Mouse (Mus musculus) forebrain, embryonic 16.5 days (tissue): ENCODE measurements at regions not wholly inside any gene's neighbourhood (a gene's known extent, or its start where the extent isn't known, plus 50 kb on each side); places are given as distances from the start of the nearest gene placed in this dataset.
A peak's percentile ranks its signal among the peaks of the same experiment; 100 is the strongest.

Experiments
- ATAC-seq: fragments of 200-750 bp; cut with Nextera tagmentation; 2 replicates; pipeline ENCODE4 v1.8.0; 2017; ENCODE audit warnings: mild to moderate bottlenecking, moderate library complexity
- H3K27ac ChIP-seq: fragments of 300-500 bp; sonication (generic); 2 replicates; pipeline ENCODE4 v1.5.1; 2014; ENCODE audit warnings: low read length, control low read depth
- H3K27me3 ChIP-seq: fragments of 300-500 bp; sonication (generic); replicated peaks from 2 replicates; pipeline ENCODE4 v1.6.1; 2014; ENCODE audit warnings: low read length; ENCODE audit not compliant: control insufficient read depth, insufficient read depth
- H3K36me3 ChIP-seq: fragments of 300-500 bp; sonication (generic); 2 replicates; pipeline ENCODE4 v1.6.1; 2014; ENCODE audit not compliant: control insufficient read depth, insufficient read depth
- H3K4me1 ChIP-seq: fragments of 300-500 bp; sonication (generic); replicated peaks from 2 replicates; pipeline ENCODE4 v1.6.1; 2014; ENCODE audit warnings: low read length; ENCODE audit not compliant: control insufficient read depth, insufficient read depth
- H3K4me2 ChIP-seq: fragments of 300-500 bp; sonication (generic); 2 replicates; pipeline ENCODE4 v1.6.1; 2014; ENCODE audit warnings: mild to moderate bottlenecking, low read length, control low read depth
- H3K4me3 ChIP-seq: fragments of 300-500 bp; sonication (generic); replicated peaks from 2 replicates; pipeline ENCODE4 v1.5.1; 2014; ENCODE audit warnings: mild to moderate bottlenecking, low read length, control low read depth
- H3K9ac ChIP-seq: fragments of 300-500 bp; sonication (generic); replicated peaks from 2 replicates; pipeline ENCODE4 v1.6.1; 2014; ENCODE audit warnings: low read depth, low read length, control low read depth
- H3K9me3 ChIP-seq: fragments of 300-500 bp; sonication (generic); 2 replicates; pipeline ENCODE4 v1.6.1; 2016; ENCODE audit warnings: low read length; ENCODE audit not compliant: control insufficient read depth
- WGBS: fragments of 180-500 bp; shearing (Covaris S2); extraction: QIAGEN DNeasy Blood & Tissue Kit; methylation state at CpG from one replicate; pipeline ENCODE4 v1.1.7; 2014; 5-methylcytosine and 5-hydroxymethylcytosine counted together

- ATAC-seq = no peak; the same call in 1 of the 2 replicates
- 29% methylated on average over 5 of the region's 5 CpGs for WGBS
- Histone ChIP-seq H3K9ac (no peak overlapping the region), H3K4me2 (no peak overlapping the region), H3K9me3 (no peaks in the 10 kb centered on the region), H3K27ac (no peak overlapping the region), H3K4me3 (no peak overlapping the region), H3K27me3 (no peaks in the 10 kb centered on the region), H3K36me3 (no peaks in the 10 kb centered on the region), H3K4me1 (peaks cover 11% of the 10 kb centered on the region)
These were observed 122.5 kb upstream of the Tank start for GRCm38 (mm10) chr2:61455902-61456301.

GRCm38 (mm10) chr2:61454729-61455128 lies 123.7 kb upstream of the Tank start:
- 29% methylated on average over 9 of the region's 9 CpGs for WGBS
- no peak overlapping the region; the same call in 1 of the 2 replicates for H3K4me2 ChIP-seq
- no peak overlapping the region for H3K4me3 ChIP-seq
- peak; percentile 54 for ATAC-seq
- H3K27me3 ChIP-seq = no peaks in the 10 kb centered on the region
- H3K4me1 ChIP-seq = peaks cover 11% of the 10 kb centered on the region
- H3K36me3 ChIP-seq = no peaks in the 10 kb centered on the region
- H3K27ac ChIP-seq = no peak overlapping the region
- no peaks in the 10 kb centered on the region for H3K9me3 ChIP-seq
- H3K9ac ChIP-seq = no peak overlapping the region

- H3K27me3 ChIP-seq = no peaks in the 10 kb centered on the region
- no peaks in the 10 kb centered on the region for H3K9me3 ChIP-seq
- H3K4me2 ChIP-seq = peak overlapping the region; percentile 58
- 0 out of 2 replicates have a peak overlapping the region, but pooled peaks have one; percentile 25 for H3K9ac ChIP-seq
- H3K27ac ChIP-seq = no peak overlapping the region; the same call in 1 of the 2 replicates
- 5% methylated on average over 12 of the region's 12 CpGs for WGBS
- peak overlapping the region; percentile 42 for H3K4me3 ChIP-seq
- peak; percentile 84 for ATAC-seq
- no peaks in the 10 kb centered on the region for H3K36me3 ChIP-seq
- H3K4me1 ChIP-seq = peaks cover 11% of the 10 kb centered on the region
These were observed 124.1 kb upstream of the Tank start for GRCm38 (mm10) chr2:61454311-61454728.

GRCm38 (mm10) chr2:61453490-61454281 lies 124.7 kb upstream of the Tank start:
- no peaks in the 10 kb centered on the region for H3K27me3 ChIP-seq
- H3K36me3 ChIP-seq = no peaks in the 10 kb centered on the region
- H3K9me3 ChIP-seq = no peaks in the 10 kb centered on the region
- ATAC-seq = peak; percentile 31
- no peak overlapping the region; the same call in 1 of the 2 replicates for H3K27ac ChIP-seq
- peak overlapping the region; percentile 42; the same call in 1 of the 2 replicates for H3K4me3 ChIP-seq
- peak overlapping the region; percentile 58 for H3K4me2 ChIP-seq
- WGBS = 62% methylated on average over 14 of the region's 14 CpGs
- peaks cover 11% of the 10 kb centered on the region for H3K4me1 ChIP-seq
- no peak overlapping the region for H3K9ac ChIP-seq

GRCm38 (mm10) chr2:61452581-61452980 lies 125.8 kb upstream of the Tank start:
- no peak for ATAC-seq
- H3K36me3 ChIP-seq = no peaks in the 10 kb centered on the region
- WGBS = 75% methylated on average over 1 of the region's 1 CpGs
- no peak overlapping the region for H3K9ac ChIP-seq
- H3K4me3 ChIP-seq = no peak overlapping the region
- H3K4me1 ChIP-seq = peaks cover 11% of the 10 kb centered on the region
- H3K27me3 ChIP-seq = 0 out of 2 replicates have a peak, but pooled peaks cover 2% of the 10 kb centered on the region
- no peak overlapping the region for H3K4me2 ChIP-seq
- H3K9me3 ChIP-seq = no peaks in the 10 kb centered on the region
- H3K27ac ChIP-seq = no peak overlapping the region

- Histone ChIP-seq H3K36me3 (no peaks in the 10 kb centered on the region), H3K27ac (no peak overlapping the region), H3K4me1 (peaks cover 11% of the 10 kb centered on the region), H3K27me3 (0 out of 2 replicates have a peak, but pooled peaks cover 2% of the 10 kb centered on the region), H3K9ac (no peak overlapping the region), H3K4me2 (no peak overlapping the region), H3K9me3 (no peaks in the 10 kb centered on the region), H3K4me3 (no peak overlapping the region)
- no peak for ATAC-seq
- 84% methylated on average over 3 of the region's 3 CpGs for WGBS
These were observed 127.7 kb upstream of the Tank start for GRCm38 (mm10) chr2:61450731-61451130.

- H3K27ac ChIP-seq = no peak overlapping the region
- H3K9me3 ChIP-seq = no peaks in the 10 kb centered on the region
- H3K27me3 ChIP-seq = no peaks in the 10 kb centered on the region
- no peak overlapping the region for H3K9ac ChIP-seq
- no peak overlapping the region for H3K4me3 ChIP-seq
- H3K4me2 ChIP-seq = no peak overlapping the region
- H3K4me1 ChIP-seq = no peaks in the 10 kb centered on the region
- H3K36me3 ChIP-seq = no peaks in the 10 kb centered on the region
- ATAC-seq = no peak
- 97% methylated on average over 3 of the region's 3 CpGs for WGBS
These were observed 141.8 kb upstream of the Tank start for GRCm38 (mm10) chr2:61436591-61436990.

- no peak for ATAC-seq
- H3K4me2 ChIP-seq = no peak overlapping the region
- H3K27ac ChIP-seq = no peak overlapping the region
- no peaks in the 10 kb centered on the region for H3K36me3 ChIP-seq
- no peak overlapping the region for H3K9ac ChIP-seq
- 96% methylated on average over 7 of the region's 7 CpGs for WGBS
- no peaks in the 10 kb centered on the region for H3K27me3 ChIP-seq
- H3K4me3 ChIP-seq = no peak overlapping the region
- peaks cover 3% of the 10 kb centered on the region for H3K4me1 ChIP-seq
- no peaks in the 10 kb centered on the region for H3K9me3 ChIP-seq
These were observed 170.5 kb upstream of the Tank start for GRCm38 (mm10) chr2:61407881-61408280.

- Histone ChIP-seq H3K9me3 (no peaks in the 10 kb centered on the region), H3K9ac (no peak overlapping the region), H3K4me1 (peaks cover 4% of the 10 kb centered on the region), H3K36me3 (no peaks in the 10 kb centered on the region), H3K4me3 (no peak overlapping the region), H3K4me2 (no peak overlapping the region), H3K27ac (no peak overlapping the region), H3K27me3 (no peaks in the 10 kb centered on the region)
- ATAC-seq = no peak
- WGBS = 89% methylated on average over 8 of the region's 8 CpGs
These were observed 172.2 kb upstream of the Tank start for GRCm38 (mm10) chr2:61406104-61406751.
